Mouse (Mus musculus): ENCODE results near the gene Gm10409. TPM values are rescaled to one million over a fixed set of nuclear protein-coding genes. Genes with fewer than 3 reads are reported as not detected.
"Not testable (repeated sequence)": the region's sequence is repeated elsewhere in the genome, so short reads cannot be mapped to it uniquely, and the experiment has no call there.

Gene Gm10409
- 7.4 and 8.2 TPM in 2 replicates for polyA plus RNA-seq (2016; fragmentation: Nextera tagmentation; extraction: Ambion mirVana)

DNA sequence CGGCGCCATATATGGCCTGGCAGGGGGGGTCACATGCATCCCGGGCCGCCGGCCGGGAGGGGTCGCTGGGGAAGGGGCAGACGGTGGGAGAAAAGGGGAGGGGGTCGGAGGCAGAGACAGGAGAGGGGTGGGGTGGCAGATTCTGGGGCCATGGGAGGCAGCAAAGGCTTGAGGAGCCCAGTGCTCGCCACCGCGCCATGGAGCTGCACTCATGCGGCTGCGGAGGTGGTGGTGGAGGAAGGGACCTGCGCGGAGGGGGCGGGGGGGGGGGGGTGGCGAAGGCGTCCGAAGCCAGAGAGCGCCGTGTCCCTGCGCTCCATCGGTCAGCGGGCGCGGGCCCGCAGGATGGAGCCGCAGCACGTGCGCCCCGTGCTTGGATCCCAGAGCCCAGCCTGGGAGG is at the start of gene Gm10409:
Gm10409 (plus strand) TSS at position 301 of the 400 bp plus-strand sequence.
- H3K27me3 ChIP-seq (replicated peaks); H3K9me3 ChIP-seq (replicated peaks); ATAC-seq (ENCODE audit: insufficient number of reproducible peaks, low FRiP score); H3K27ac ChIP-seq (ENCODE audit: poor library complexity, severe bottlenecking); H3K4me2 ChIP-seq; H3K36me3 ChIP-seq; H3K4me3 ChIP-seq; H3K4me1 ChIP-seq (replicated peaks); H3K9ac ChIP-seq: not testable (repeated sequence)
- no CpG with 5 or more reads among the region's 32 CpGs for WGBS

DNA sequence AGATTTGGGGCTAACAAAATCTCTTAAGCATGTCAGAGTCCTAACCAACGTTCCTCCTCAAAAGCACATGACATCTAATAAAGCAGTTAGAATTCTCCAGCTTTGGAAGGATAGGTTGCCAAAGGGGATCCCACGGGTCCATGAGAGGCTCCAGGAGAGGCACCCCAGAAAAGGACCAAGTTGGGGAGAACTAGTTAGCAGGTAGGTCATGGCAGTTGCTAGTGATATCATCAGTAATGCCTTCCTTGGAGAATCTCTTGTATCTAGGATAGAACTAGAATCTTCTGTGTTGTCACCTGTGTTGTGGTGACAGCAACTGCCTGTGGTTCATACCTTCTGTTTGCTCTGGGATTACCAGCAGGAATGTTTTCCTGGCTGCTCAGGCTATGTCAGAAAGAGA is 17.6 kb upstream of the Gm10409 start, which contains the start of gene Gm10413:
Gm10413 (plus strand) TSS at position 301 of the 400 bp plus-strand sequence.
- WGBS = no CpG with 5 or more reads among the region's 2 CpGs
- H3K9me3 ChIP-seq (replicated peaks); H3K4me3 ChIP-seq; H3K9ac ChIP-seq; ATAC-seq (ENCODE audit: insufficient number of reproducible peaks, low FRiP score); H3K27me3 ChIP-seq (replicated peaks); H3K4me2 ChIP-seq; H3K27ac ChIP-seq (ENCODE audit: poor library complexity, severe bottlenecking); H3K36me3 ChIP-seq; H3K4me1 ChIP-seq (replicated peaks): not testable (repeated sequence)

DNA sequence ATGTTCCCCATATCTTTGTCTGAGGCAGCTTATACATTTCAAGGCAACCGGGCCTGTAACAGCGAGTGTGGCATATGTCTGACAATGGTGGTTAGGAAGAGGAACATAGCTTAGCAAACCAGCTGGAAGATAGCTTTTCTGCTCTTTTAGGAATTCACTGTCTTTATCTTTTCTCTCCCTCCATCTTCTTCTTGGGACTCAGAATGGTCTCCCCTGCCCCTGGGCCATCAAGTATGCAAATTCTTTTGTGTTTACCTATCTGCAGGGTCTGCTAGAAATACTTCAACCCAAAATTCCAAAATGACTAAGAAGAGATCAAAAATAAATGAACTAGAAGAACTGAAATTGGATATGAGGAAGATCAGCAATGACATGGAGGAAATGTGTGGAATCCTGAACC is 15.4 kb downstream of the Gm10409 start, which contains the start of gene Gm3005:
Gm3005 (plus strand) TSS at position 301 of the 400 bp plus-strand sequence.
- not testable (repeated sequence) for H3K27me3 ChIP-seq (replicated peaks); H3K36me3 ChIP-seq; H3K9me3 ChIP-seq (replicated peaks); H3K4me2 ChIP-seq; ATAC-seq (ENCODE audit: insufficient number of reproducible peaks, low FRiP score); H3K4me1 ChIP-seq (replicated peaks); H3K27ac ChIP-seq (ENCODE audit: poor library complexity, severe bottlenecking); H3K4me3 ChIP-seq; H3K9ac ChIP-seq
- no CpG with 5 or more reads among the region's 2 CpGs for WGBS

DNA sequence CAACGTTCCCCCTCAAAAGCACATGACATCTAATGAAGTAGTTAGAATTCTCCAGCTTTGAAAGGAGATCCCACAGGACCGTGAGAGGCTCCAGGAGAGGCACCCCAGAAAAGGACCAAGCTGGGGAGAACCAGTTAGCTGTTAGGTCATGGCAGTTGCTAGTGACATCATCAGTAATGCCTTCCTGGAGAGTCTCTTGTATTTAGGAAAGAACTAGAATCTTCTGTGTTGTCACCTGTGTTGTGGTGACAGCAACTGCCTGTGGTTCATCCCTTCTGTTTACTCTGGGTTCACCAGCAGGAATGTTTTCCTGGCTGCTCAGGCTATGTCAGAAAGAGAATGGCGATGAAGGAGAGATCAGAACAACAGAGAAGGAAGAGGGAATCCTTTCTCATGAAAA is 36.7 kb downstream of the Gm10409 start, which contains the start of gene Gm10408:
Gm10408 (plus strand) TSS at position 301 of the 400 bp plus-strand sequence.
- ATAC-seq (ENCODE audit: insufficient number of reproducible peaks, low FRiP score); H3K4me2 ChIP-seq; H3K9ac ChIP-seq; H3K9me3 ChIP-seq (replicated peaks); H3K36me3 ChIP-seq; H3K27ac ChIP-seq (ENCODE audit: poor library complexity, severe bottlenecking); H3K4me1 ChIP-seq (replicated peaks); H3K4me3 ChIP-seq; H3K27me3 ChIP-seq (replicated peaks): not testable (repeated sequence)
- no CpG with 5 or more reads among the region's 3 CpGs for WGBS

Other genes starting within 250 kb of the Gm10409 start
- gene Gm5795, start 224.4 kb upstream of the Gm10409 start, polyA plus RNA-seq (2016; fragmentation: Nextera tagmentation; extraction: Ambion mirVana) = 0.19 TPM in 1 of 2 replicates, not detected in the other
- gene D830030K20Rik, start 204.1 kb upstream of the Gm10409 start, polyA plus RNA-seq (2016; fragmentation: Nextera tagmentation; extraction: Ambion mirVana) = 37.9 and 41.8 TPM in 2 replicates
- gene Gm2956, start 80.0 kb upstream of the Gm10409 start, polyA plus RNA-seq (2016; fragmentation: Nextera tagmentation; extraction: Ambion mirVana) = 1.5 and 2.0 TPM in 2 replicates
- not detected in 2 replicates for gene Gm10413, start 17.5 kb upstream of the Gm10409 start, polyA plus RNA-seq (2016; fragmentation: Nextera tagmentation; extraction: Ambion mirVana)
- gene Gm3005, start 15.5 kb downstream of the Gm10409 start, polyA plus RNA-seq (2016; fragmentation: Nextera tagmentation; extraction: Ambion mirVana) = 11.9 and 13.2 TPM in 2 replicates
- not detected in 2 replicates for gene Gm10408, start 36.8 kb downstream of the Gm10409 start, polyA plus RNA-seq (2016; fragmentation: Nextera tagmentation; extraction: Ambion mirVana)
- not detected in 2 replicates for gene Gm3012, start 221.9 kb downstream of the Gm10409 start, polyA plus RNA-seq (2016; fragmentation: Nextera tagmentation; extraction: Ambion mirVana)
- gene Gm3020, start 239.4 kb downstream of the Gm10409 start, polyA plus RNA-seq (2016; fragmentation: Nextera tagmentation; extraction: Ambion mirVana) = 7.4 and 8.2 TPM in 2 replicates